Mouse (Mus musculus) kidney, adult 2 months (tissue): Measurements from ENCODE around the gene Magi2.

Experiments used
- CTCF ChIP-seq: fragments of 200-500 bp; conservative IDR thresholded peaks from 2 replicates; pipeline ENCODE4 v1.5.1; 2011; ENCODE audit warnings: low read depth, mild to moderate bottlenecking, control low read depth, low read length, moderate library complexity, mixed read lengths; ENCODE audit not compliant: insufficient read depth, insufficient read length
- POLR2A ChIP-seq: fragments of 200-500 bp; IDR thresholded peaks from one replicate; pipeline ENCODE4 v1.6.1; 2011; ENCODE audit warnings: low read depth, low read length, control low read depth

GRCm38 (mm10) chr5:20275632-20276031, 1048.8 kb downstream of the Magi2 start:
- TF ChIP-seq CTCF (no peak), POLR2A (no peak)
